9 mouse cellular contexts compared by ENCODE assay signal in genomic region chr8:124066325-124067058, GRCm38 (mm10). TPM values are rescaled to one million over a fixed set of nuclear protein-coding genes. Genes with fewer than 3 reads are reported as not detected.
DNase-seq lines count a peak whose midpoint lies in the region; ATAC-seq lines count a peak whose summit lies in the region.
"Had no signal": no experiment of that assay in that cellular context is flagged by ENCODE, and none has a peak within 500 bp of the region (broad histone marks: within the 10 kb centered on the region; RNA-seq: fewer than 3 reads in every experiment).

No protein-coding gene starts in this region.

- no peaks in the 10 kb centered on the region for H3K9me3 ChIP-seq in midbrain, embryonic 11.5 days (ENCODE audit: control insufficient read depth, low read length)
- H3K9me3 ChIP-seq: forebrain, embryonic 15.5 days; liver, embryonic 13.5 days had no signal

- H3K27ac ChIP-seq in brown adipose tissue, adult 24 weeks (replicated peaks; ENCODE audit: low read depth, low read length) = peak overlapping the region; percentile 67
- no peak overlapping the region for H3K27ac ChIP-seq in midbrain, embryonic 11.5 days (ENCODE audit: low read depth, low read length)
- H3K27ac ChIP-seq: forebrain, embryonic 15.5 days; liver, embryonic 13.5 days had no signal

- 85% methylated on average over 4 of the region's 4 CpGs for WGBS in midbrain, embryonic 11.5 days

- no peak overlapping the region for H3K4me2 ChIP-seq in midbrain, embryonic 11.5 days
- H3K4me2 ChIP-seq: forebrain, embryonic 15.5 days; liver, embryonic 13.5 days had no signal

- H3K36me3 ChIP-seq in midbrain, embryonic 11.5 days (ENCODE audit: control insufficient read depth, insufficient read depth, low read length) = no peaks in the 10 kb centered on the region
- H3K36me3 ChIP-seq: forebrain, embryonic 15.5 days; liver, embryonic 13.5 days had no signal

- H3K4me3 ChIP-seq in brown adipose tissue, adult 24 weeks (ENCODE audit: insufficient read depth, low read depth, low read length) = no peak overlapping the region
- H3K4me3 ChIP-seq in midbrain, embryonic 11.5 days (ENCODE audit: low read depth, low read length) = no peak overlapping the region
- H3K4me3 ChIP-seq: forebrain, embryonic 15.5 days; liver, embryonic 13.5 days had no signal

- no peak overlapping the region for H3K9ac ChIP-seq in midbrain, embryonic 11.5 days (ENCODE audit: low read length)
- H3K9ac ChIP-seq: forebrain, embryonic 15.5 days; liver, embryonic 13.5 days had no signal

- no peaks in the 10 kb centered on the region for H3K27me3 ChIP-seq in midbrain, embryonic 11.5 days (ENCODE audit: control insufficient read depth, insufficient read depth, low read length)
- H3K27me3 ChIP-seq: forebrain, embryonic 15.5 days; liver, embryonic 13.5 days had no signal

- peak; percentile 20 for DNase-seq in gastrocnemius, postnatal 10 days
- peak; percentile 5 to 26 for DNase-seq in kidney, postnatal 36 days
- DNase-seq in skeletal muscle tissue, adult 2 months (ENCODE audit: low read depth, low spot score) = peak; percentile 51
- DNase-seq in midbrain, embryonic 11.5 days (ENCODE audit: low spot score, missing footprints) = no peak
- no peak for DNase-seq in adrenal gland, postnatal 25 days
- DNase-seq: liver, embryonic 13.5 days had no signal

- no peak for ATAC-seq in midbrain, embryonic 11.5 days (ENCODE audit: low FRiP score)
- no peak for ATAC-seq in frontal cortex, adult (ENCODE audit: low TSS enrichment)
- ATAC-seq: forebrain, embryonic 15.5 days had no signal

- H3K4me1 ChIP-seq in brown adipose tissue, adult 24 weeks (ENCODE audit: control insufficient read depth, insufficient read depth, insufficient read length, low read length) = peaks cover 5% of the 10 kb centered on the region
- H3K4me1 ChIP-seq in midbrain, embryonic 11.5 days (ENCODE audit: control insufficient read depth, insufficient read depth, low read length) = no peaks in the 10 kb centered on the region
- H3K4me1 ChIP-seq: liver, embryonic 13.5 days had no signal

RNA-seq across cellular contexts. Expression of gene Urb2, which starts 45.2 kb away (rescaled TPM):
- 1.2 and 1.5 TPM in 2 replicates for polyA plus RNA-seq in brown adipose tissue, adult 24 weeks (2012; ENCODE audit: insufficient read depth, insufficient read length, missing spikeins)
- total RNA-seq in gastrocnemius, postnatal 10 days (2021) = 1 to 10 TPM; 7.4 to 8.4 TPM
- 6.9 and 7.1 TPM in 2 replicates for polyA plus RNA-seq in midbrain, embryonic 11.5 days (2014; fragmentation: Nextera tagmentation; extraction: Ambion mirVana)
- 11.3 and 11.5 TPM in 2 replicates for total RNA-seq in adrenal gland, postnatal 25 days (2021)

RNA-seq across cellular contexts. Expression of gene Taf5l, which starts 45.3 kb away (rescaled TPM):
- polyA plus RNA-seq in brown adipose tissue, adult 24 weeks (2012; ENCODE audit: insufficient read depth, insufficient read length, missing spikeins) = 9.2 and 9.5 TPM in 2 replicates
- 10 to 100 TPM; 15.5 to 15.6 TPM for total RNA-seq in gastrocnemius, postnatal 10 days (2021)
- 34.8 and 40.2 TPM in 2 replicates for polyA plus RNA-seq in midbrain, embryonic 11.5 days (2014; fragmentation: Nextera tagmentation; extraction: Ambion mirVana)
- 19.7 and 19.8 TPM in 2 replicates for total RNA-seq in adrenal gland, postnatal 25 days (2021)

Comparison
In these comparisons a context has a peak if more than half of its experiments do, and no peak if none do; other contexts are left out.
1. DNase-seq: peak in gastrocnemius, postnatal 10 days (single experiment), kidney, postnatal 36 days (2 of 2) and skeletal muscle tissue, adult 2 months (single experiment); none in midbrain, embryonic 11.5 days (single experiment) and adrenal gland, postnatal 25 days (single experiment).